Mouse (Mus musculus): ENCODE data around the gene Rspo1. TPM values are rescaled to one million over a fixed set of nuclear protein-coding genes. Genes with fewer than 3 reads are reported as not detected.

Gene Rspo1
- polyA plus RNA-seq, 1 experiment from 2014 or later = 46.8 TPM

DNA sequence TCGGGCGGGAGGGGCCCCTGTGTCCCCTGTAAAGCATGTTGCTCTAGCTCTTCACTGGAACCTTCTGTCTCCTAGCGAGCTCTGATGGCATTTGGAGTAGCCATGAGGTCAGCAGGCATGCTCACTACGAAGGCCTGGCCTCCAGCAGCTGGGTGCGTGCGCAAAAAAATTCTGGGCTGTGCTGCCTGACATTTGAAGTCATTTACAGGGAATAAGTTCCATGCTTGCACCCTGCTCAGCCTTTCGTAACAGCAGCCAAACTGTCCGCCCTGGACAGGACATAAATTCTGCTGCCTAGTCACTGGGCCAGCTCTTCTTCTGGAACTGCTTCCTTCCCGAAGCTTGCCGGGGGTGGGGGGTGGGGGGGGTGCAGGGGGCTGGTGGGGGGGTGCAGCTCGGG, 27.2 kb upstream of the Rspo1 start:
- Histone ChIP-seq H3K9me3 (no peaks in the 10 kb centered on the region), H3K4me3 (no peak overlapping the region), H3K4me1 (peaks cover 35% of the 10 kb centered on the region), H3K27me3 (ENCODE audit: poor library complexity, severe bottlenecking) (0 out of 2 replicates have a peak, but pooled peaks cover under 1% of the 10 kb centered on the region), H3K27ac (peak overlapping the region; percentile 72), H3K36me3 (replicated peaks) (no peaks in the 10 kb centered on the region)
- DNase-seq (ENCODE audit: extremely low spot score, low spot score) = no peak
- 78% methylated on average over 11 of the region's 11 CpGs for WGBS

DNA sequence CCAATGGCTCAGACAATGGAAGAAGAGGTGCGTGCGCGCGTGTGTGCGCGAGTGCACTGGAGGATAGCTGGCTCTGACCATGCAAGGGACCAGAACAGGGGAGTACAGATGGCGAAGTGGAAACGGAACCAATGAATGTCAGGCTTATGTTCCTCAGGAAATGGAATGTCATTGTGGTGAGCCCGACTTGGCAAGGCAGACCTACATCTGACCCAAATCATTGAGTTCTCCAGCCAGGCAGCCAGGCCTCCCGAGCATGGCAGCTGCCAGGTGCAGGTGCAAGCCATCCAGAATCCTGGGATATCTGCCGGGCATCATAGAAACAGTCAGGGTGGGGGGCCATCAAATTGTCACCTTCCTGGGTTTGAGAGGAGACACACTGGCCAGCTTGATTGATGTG, 25.3 kb upstream of the Rspo1 start:
- H3K27me3 ChIP-seq (ENCODE audit: poor library complexity, severe bottlenecking) = no peaks in the 10 kb centered on the region
- whole genome bisulfite sequencing = 95% methylated on average over 11 of the region's 11 CpGs
- H3K27ac ChIP-seq = 0 out of 2 replicates have a peak overlapping the region, but pooled peaks have one; percentile 3
- no peaks in the 10 kb centered on the region for H3K9me3 ChIP-seq
- peaks cover 54% of the 10 kb centered on the region for H3K4me1 ChIP-seq
- DNase-seq (ENCODE audit: extremely low spot score, low spot score) = no peak
- no peak overlapping the region for H3K4me3 ChIP-seq
- no peaks in the 10 kb centered on the region for H3K36me3 ChIP-seq (replicated peaks)

DNA sequence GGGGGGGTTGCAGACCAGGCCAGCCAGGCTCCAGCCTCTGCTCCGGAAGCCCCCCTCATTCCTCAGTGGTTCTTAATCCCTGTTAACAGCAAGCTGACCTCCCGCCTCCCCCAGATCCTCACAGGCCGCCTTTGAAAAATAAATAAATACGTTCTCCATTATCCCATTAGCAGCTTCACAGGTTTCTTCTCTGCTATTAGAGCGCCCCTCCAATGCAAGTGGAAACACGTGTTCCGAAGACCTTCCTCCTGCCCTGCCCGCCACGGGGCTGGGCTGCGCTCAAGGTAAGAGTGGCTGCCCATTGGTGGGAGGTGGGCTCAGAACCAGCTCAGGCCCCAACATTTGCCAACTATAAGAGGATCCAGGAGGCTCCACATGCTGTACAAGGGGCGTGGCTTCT, 23.7 kb upstream of the Rspo1 start:
- peak overlapping the region; percentile 89 for H3K27ac ChIP-seq
- 47% methylated on average over 11 of the region's 11 CpGs for WGBS

DNA sequence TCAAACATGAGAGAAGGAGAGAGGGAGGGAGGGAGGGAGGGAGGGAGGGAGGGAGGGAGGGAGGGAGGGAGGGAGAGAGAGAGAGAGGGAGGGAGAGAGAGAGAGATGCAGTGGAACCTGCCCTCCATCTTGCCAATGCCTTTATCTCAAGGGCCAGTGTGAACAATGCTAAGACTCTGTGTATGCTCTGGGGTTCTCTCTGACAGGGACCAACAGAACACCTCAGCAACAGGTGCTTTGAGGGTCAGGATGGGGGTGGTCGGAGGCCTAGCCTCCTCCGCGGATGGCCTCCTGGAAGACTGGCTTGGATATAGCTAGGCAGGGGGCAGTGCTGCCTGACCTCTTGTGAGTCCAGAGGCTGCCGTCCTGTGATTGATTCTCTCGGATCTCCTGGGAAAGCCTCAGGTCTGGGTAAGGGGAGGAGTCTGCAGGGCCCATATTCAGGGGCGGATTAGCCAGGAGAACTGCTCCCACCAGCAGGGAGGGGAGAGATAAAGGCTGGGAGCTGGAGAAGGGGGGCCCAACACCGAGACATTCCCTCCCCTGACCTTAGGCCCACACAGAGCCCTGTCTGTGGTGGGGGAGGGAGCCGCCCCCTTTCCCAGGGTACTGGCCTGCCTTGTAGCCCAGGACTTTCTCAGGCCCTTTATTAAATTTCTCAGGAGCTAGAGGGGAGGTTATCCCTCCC, 21.2 kb upstream of the Rspo1 start:
- H3K4me1 ChIP-seq = peaks cover 75% of the 10 kb centered on the region
- 4% methylated on average over 8 of the region's 8 CpGs for WGBS
- H3K36me3 ChIP-seq (replicated peaks) = no peaks in the 10 kb centered on the region
- H3K27ac ChIP-seq = peak overlapping the region; percentile 89
- no peaks in the 10 kb centered on the region for H3K9me3 ChIP-seq
- H3K27me3 ChIP-seq (ENCODE audit: poor library complexity, severe bottlenecking) = no peaks in the 10 kb centered on the region
- peak; percentile 81 for DNase-seq (ENCODE audit: extremely low spot score, low spot score)
- peak overlapping the region; percentile 27; the same call in 1 of the 2 replicates for H3K4me3 ChIP-seq

More for the DNA sequence above, 23.7 kb upstream of the Rspo1 start:
- DNase-seq (ENCODE audit: extremely low spot score, low spot score) = no peak
- no peak overlapping the region for H3K4me3 ChIP-seq
- no peaks in the 10 kb centered on the region for H3K36me3 ChIP-seq (replicated peaks)
- peaks cover 64% of the 10 kb centered on the region for H3K4me1 ChIP-seq
- H3K27me3 ChIP-seq (ENCODE audit: poor library complexity, severe bottlenecking) = no peaks in the 10 kb centered on the region
- H3K9me3 ChIP-seq = no peaks in the 10 kb centered on the region

DNA sequence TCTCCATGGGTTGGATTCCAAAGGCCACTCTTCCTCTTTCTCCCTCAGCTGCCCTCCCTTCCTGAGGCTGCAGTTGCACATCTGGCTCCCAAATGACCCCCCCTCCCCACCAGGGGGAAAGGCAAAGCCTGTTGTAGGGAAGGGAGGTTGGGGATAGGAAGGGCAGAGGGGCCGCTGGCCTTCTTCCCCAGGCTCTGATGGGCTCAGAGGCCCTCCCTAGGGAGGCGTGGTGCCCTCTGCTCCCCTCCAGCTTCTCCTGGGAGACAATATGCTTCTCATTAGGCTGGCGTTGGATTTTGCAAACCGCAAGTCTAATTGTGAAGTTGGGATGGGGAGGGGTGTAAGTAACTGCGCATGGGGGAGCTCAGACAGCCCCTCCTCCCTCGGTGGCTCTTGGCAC, 17.5 kb upstream of the Rspo1 start:
- Histone ChIP-seq H3K4me3 (no peak overlapping the region), H3K27me3 (ENCODE audit: poor library complexity, severe bottlenecking) (peaks cover 6% of the 10 kb centered on the region; the same call in 1 of the 2 replicates), H3K4me1 (peaks cover 94% of the 10 kb centered on the region), H3K27ac (peak overlapping the region; percentile 85), H3K9me3 (no peaks in the 10 kb centered on the region), H3K36me3 (replicated peaks) (no peaks in the 10 kb centered on the region)
- DNase-seq (ENCODE audit: extremely low spot score, low spot score) = no peak
- 46% methylated on average over 6 of the region's 6 CpGs for WGBS

DNA sequence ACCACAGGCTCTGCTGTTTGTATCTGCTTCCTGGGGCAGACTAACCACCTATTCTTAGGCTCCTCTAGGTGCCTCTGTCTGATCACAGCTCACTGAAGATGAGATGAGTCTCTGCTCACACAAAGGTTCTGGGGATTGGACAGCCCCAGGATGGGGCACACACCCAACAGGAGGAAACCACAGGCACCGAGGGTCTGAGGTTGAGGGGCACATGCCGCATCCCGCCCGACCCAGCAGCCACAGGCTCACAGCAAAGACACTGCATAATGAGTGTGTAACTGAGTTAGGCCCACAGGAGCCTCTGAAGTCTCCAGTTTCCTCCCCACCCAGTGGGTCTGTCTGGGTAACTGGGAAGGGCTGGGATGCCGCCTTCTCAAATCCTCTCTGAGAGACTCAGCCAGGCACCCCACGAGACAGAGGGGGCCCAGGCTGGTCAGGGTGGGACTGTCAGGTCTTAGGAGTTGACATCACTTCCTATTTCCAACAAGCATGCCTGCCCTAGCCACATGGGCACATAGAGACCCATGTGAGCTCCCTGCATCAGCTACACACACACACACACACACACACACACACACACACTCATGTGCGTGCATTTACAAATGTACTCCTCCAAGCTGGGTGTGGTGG, 16.9 kb upstream of the Rspo1 start:
- Histone ChIP-seq H3K36me3 (replicated peaks) (no peaks in the 10 kb centered on the region), H3K27ac (peak overlapping the region; percentile 85), H3K9me3 (no peaks in the 10 kb centered on the region), H3K4me3 (no peak overlapping the region), H3K27me3 (ENCODE audit: poor library complexity, severe bottlenecking) (peaks cover 6% of the 10 kb centered on the region; the same call in 1 of the 2 replicates), H3K4me1 (peaks cover 88% of the 10 kb centered on the region)
- no peak for DNase-seq (ENCODE audit: extremely low spot score, low spot score)
- WGBS = 70% methylated on average over 7 of the region's 7 CpGs

DNA sequence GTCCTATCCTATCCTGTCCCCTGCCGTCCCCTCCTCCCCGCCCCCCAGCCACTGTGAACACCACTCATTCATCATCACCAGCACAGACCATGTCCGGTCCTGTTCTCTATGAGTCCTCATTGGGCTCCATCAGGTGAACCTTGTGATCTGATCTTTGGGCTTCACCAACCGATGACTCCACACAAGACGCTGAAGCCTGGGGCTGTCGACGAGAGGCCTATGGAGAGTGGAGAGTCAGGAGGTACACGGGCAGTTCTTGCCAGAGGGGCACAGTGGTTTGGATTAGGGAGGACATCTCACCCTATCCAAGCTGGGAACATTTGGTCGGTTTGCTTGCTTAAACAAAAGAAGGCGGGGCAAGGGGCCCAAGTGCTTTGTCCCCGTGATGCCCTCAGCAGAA, 16.0 kb upstream of the Rspo1 start:
- H3K27ac ChIP-seq = peak overlapping the region; percentile 85

DNA sequence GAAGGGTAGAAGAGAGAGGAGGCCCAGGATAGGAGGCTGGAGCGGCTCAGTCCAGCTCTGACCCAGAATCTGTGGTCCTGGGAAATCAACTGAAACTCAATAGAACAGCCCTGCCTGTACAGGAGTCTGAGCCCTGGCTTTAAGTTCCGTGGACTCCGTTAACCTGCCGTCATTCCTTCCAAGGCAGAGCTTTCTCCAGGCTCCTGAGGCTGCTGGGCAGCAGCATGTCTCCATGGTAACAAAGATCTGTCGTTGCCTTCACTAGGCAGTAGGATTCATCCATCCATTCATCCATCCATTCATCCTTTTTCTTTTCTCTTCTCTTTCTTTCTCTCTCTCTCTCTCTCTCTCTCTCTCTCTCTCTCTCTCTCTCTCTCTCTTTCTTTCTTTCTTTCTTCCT, 15.6 kb upstream of the Rspo1 start:
- no peaks in the 10 kb centered on the region for H3K9me3 ChIP-seq
- WGBS = 40% methylated on average over 5 of the region's 5 CpGs
- peaks cover 6% of the 10 kb centered on the region; the same call in 1 of the 2 replicates for H3K27me3 ChIP-seq (ENCODE audit: poor library complexity, severe bottlenecking)
- peak overlapping the region; percentile 85 for H3K27ac ChIP-seq
- H3K4me1 ChIP-seq = peaks cover 84% of the 10 kb centered on the region
- DNase-seq (ENCODE audit: extremely low spot score, low spot score) = no peak
- no peak overlapping the region for H3K4me3 ChIP-seq
- H3K36me3 ChIP-seq (replicated peaks) = no peaks in the 10 kb centered on the region

More for the DNA sequence above, 16.0 kb upstream of the Rspo1 start:
- 71% methylated on average over 11 of the region's 11 CpGs for WGBS
- Histone ChIP-seq H3K9me3 (no peaks in the 10 kb centered on the region), H3K36me3 (replicated peaks) (no peaks in the 10 kb centered on the region), H3K27me3 (ENCODE audit: poor library complexity, severe bottlenecking) (peaks cover 6% of the 10 kb centered on the region; the same call in 1 of the 2 replicates), H3K4me1 (peaks cover 84% of the 10 kb centered on the region), H3K4me3 (no peak overlapping the region)
- no peak for DNase-seq (ENCODE audit: extremely low spot score, low spot score)

DNA sequence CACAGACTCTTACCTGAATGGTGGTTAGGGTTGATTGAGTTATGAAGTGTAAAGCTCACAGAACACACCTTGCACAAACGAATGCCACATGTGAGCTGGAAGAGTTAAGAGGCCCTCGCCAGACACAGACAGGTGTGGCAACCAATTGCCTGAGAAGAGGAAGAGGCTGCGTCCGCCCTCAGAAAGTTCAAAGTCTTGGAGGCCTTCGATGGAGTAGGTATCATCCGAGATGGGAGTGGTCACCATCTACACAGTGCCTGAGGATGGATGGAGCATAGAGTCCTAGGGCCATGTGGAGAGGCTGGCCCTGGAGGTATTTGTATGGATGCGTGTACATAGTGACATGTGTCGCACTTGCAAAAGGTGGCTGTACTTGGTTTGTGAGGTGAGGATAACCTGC, 15.1 kb upstream of the Rspo1 start:
- no peak overlapping the region for H3K4me3 ChIP-seq
- H3K36me3 ChIP-seq (replicated peaks) = no peaks in the 10 kb centered on the region
- no peak for DNase-seq (ENCODE audit: extremely low spot score, low spot score)
- H3K4me1 ChIP-seq = peaks cover 82% of the 10 kb centered on the region
- WGBS = 90% methylated on average over 8 of the region's 8 CpGs
- H3K27ac ChIP-seq = peak overlapping the region; percentile 85
- H3K27me3 ChIP-seq (ENCODE audit: poor library complexity, severe bottlenecking) = peaks cover 6% of the 10 kb centered on the region; the same call in 1 of the 2 replicates
- H3K9me3 ChIP-seq = no peaks in the 10 kb centered on the region

DNA sequence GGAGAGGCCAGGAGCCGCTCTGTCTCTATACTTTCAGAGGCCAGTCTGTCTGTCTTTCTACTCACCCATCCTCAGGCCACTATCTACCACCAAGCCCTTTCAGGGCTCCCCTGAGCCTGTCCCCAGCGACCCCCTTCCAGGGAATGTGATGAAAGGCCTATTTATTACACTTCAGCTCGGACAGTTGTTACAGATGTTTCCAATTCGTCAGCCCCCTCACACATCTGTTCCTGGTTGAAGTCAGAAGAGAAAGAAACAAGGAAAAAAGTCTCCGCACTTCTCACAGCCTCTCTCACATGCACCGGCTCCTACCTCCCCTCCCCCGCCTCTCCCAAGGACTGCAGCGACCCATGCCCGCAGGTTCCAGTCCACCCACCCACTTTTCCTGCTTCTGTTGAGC, 13.9 kb upstream of the Rspo1 start:
- H3K27ac ChIP-seq = peak overlapping the region; percentile 85
- H3K4me1 ChIP-seq = peaks cover 74% of the 10 kb centered on the region
- peaks cover 6% of the 10 kb centered on the region; the same call in 1 of the 2 replicates for H3K27me3 ChIP-seq (ENCODE audit: poor library complexity, severe bottlenecking)
- H3K36me3 ChIP-seq (replicated peaks) = no peaks in the 10 kb centered on the region
- no peak overlapping the region for H3K4me3 ChIP-seq
- DNase-seq (ENCODE audit: extremely low spot score, low spot score) = peak; percentile 38
- H3K9me3 ChIP-seq = no peaks in the 10 kb centered on the region
- WGBS = 53% methylated on average over 9 of the region's 9 CpGs

DNA sequence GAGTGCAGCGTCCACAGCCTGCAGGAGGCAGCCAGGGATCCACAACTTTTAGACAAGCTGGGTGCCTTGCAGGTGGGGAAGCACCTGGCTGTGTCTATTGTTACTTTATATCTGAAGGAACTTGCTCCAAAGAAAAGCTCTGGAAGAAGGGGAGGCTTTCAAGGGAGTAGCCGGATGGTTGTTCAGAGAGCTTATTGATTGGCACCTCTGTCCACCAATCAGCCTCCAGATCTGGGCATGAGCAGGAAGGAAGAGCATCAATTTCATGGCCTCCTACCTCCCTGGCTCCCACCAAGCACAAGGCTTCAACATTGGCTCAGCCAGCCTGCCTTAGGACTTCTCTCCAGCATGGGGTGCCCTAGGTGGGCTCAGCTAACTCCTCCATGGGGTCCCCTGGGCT, 12.9 kb upstream of the Rspo1 start:
- DNase-seq (ENCODE audit: extremely low spot score, low spot score) = no peak
- Histone ChIP-seq H3K4me3 (no peak overlapping the region), H3K4me1 (peaks cover 76% of the 10 kb centered on the region), H3K27me3 (ENCODE audit: poor library complexity, severe bottlenecking) (peaks cover 6% of the 10 kb centered on the region; the same call in 1 of the 2 replicates), H3K36me3 (replicated peaks) (no peaks in the 10 kb centered on the region), H3K9me3 (no peaks in the 10 kb centered on the region), H3K27ac (peak overlapping the region; percentile 85)
- 81% methylated on average over 2 of the region's 2 CpGs for WGBS

DNA sequence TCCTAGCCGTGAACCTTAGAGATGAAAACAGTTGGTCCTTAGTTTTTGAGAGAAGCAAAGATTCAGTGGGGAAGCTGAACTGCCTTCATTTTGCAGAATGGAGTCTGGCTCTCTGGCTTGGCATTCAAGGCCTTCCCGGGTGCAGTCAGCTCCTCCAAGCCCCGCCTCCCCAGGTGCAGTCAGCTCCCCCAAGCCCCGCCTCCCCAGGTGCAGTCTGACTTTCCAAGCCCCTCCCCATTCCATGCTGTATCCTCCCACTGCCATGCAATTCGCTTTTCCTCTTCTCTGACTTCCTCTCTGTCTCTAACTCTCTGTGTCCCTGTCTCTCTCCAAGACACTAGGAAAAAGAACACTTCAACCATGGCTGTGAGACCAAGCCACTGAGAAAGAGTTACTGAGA, 8.0 kb upstream of the Rspo1 start:
- Histone ChIP-seq H3K27me3 (ENCODE audit: poor library complexity, severe bottlenecking) (peaks cover 27% of the 10 kb centered on the region), H3K9me3 (no peaks in the 10 kb centered on the region), H3K27ac (peak overlapping the region; percentile 67), H3K36me3 (replicated peaks) (no peaks in the 10 kb centered on the region), H3K4me3 (no peak overlapping the region), H3K4me1 (peaks cover 60% of the 10 kb centered on the region)
- no peak for DNase-seq (ENCODE audit: extremely low spot score, low spot score)
- 41% methylated on average over 5 of the region's 5 CpGs for WGBS

DNA sequence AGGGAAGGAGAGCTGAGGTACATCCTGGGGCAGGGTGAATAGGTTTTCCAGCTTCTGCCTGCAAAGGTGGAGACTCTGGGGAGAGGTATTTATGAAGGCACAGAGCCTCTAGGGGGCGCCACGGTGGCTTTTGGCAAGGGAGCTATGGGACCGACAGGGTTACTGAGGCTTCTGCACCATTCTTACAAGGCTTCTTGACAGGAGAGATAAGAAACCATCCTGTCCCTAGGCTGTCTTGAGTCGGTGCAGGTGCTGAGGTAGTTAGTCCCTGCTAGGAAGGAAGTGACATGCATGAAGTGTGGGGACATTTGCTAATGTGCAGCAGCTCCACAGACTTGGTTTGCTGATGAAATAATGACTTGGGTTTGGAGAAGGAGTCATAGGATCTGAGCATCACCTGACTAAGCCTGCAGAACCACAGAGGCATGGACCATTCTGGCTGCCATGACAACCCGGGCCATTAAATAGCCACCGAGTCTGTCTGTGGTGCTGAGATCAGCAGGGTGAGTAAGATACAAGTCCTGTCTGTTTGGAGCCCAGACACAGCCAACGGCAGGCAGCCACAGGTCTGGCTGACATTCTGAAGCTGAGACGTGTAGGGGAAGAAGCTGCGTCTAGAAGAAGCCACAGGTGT, 2.2 kb upstream of the Rspo1 start:
- WGBS = 25% methylated on average over 9 of the region's 9 CpGs
- Histone ChIP-seq H3K27ac (no peak overlapping the region), H3K9me3 (no peaks in the 10 kb centered on the region), H3K4me3 (no peak overlapping the region), H3K36me3 (replicated peaks) (no peaks in the 10 kb centered on the region), H3K27me3 (ENCODE audit: poor library complexity, severe bottlenecking) (peaks cover 85% of the 10 kb centered on the region), H3K4me1 (peaks cover 80% of the 10 kb centered on the region)
- DNase-seq (ENCODE audit: extremely low spot score, low spot score) = no peak

All from forebrain, embryonic 10.5 days (tissue).